ENCODE assay signal across 8 mouse cellular contexts in the genomic region with DNA sequence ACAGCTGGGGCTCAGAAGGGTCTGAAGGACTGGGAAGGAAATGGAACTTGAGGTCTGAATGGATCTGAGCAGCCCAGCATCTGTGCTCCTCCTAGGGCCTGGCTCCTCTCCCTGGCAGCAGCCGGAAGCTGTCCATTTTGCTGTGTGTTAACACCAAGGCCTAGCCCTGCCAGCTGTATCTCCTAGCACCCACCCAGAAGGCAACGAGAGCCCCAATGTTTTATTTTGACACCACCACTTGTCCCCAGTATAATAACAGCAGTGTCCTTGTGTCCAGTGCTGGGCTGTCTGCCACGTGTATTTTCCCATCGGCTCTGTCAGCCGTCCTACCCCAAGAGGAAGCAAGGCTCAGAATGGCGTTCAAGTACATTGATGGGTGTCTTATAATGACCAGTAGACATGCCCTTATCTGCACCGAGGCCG. TPM values are rescaled to one million over a fixed set of nuclear protein-coding genes. Genes with fewer than 3 reads are reported as not detected.
DNase-seq lines count a peak whose midpoint lies in the region; ATAC-seq and TF ChIP-seq lines count a peak whose summit lies in the region.

No protein-coding gene starts in this region.

- H3K9ac ChIP-seq in heart, adult 2 months (ENCODE audit: low read depth, low read length) = no peak overlapping the region
- H3K9ac ChIP-seq in stomach, postnatal 0 days (ENCODE audit: low read length) = no peak overlapping the region

- intact Hi-C loops in heart, adult 2 months (cut with DNase I) = no loop called here
- intact Hi-C loops in left cerebral cortex, postnatal 10 days (cut with DNase I) = no loop called here

- peak; percentile 16; the same call in 1 of the 2 replicates for ATAC-seq in frontal cortex, adult (ENCODE audit: low TSS enrichment)
- no peak for ATAC-seq in stomach, postnatal 0 days (ENCODE audit: low FRiP score, low TSS enrichment)

- no peak for TF ChIP-seq POLR2A in heart, adult 2 months (IDR thresholded peaks at IDR 0.05; ENCODE audit: insufficient read depth, low read depth, low read length)

- peak overlapping the region; percentile 73 for H3K27ac ChIP-seq in heart, adult 2 months
- H3K27ac ChIP-seq in stomach, postnatal 0 days (replicated peaks) = peak overlapping the region; percentile 86

- no peaks in the 10 kb centered on the region for H3K9me3 ChIP-seq in stomach, postnatal 0 days (ENCODE audit: control insufficient read depth, low read length)

- TF ChIP-seq CTCF in heart, adult 2 months (IDR thresholded peaks at IDR 0.05) = no peak
- no peak for TF ChIP-seq CTCF in stomach, postnatal 0 days (IDR thresholded peaks at IDR 0.05; ENCODE audit: low read depth)

- peaks cover 9% of the 10 kb centered on the region for H3K4me1 ChIP-seq in heart, adult 2 months (ENCODE audit: control insufficient read depth, insufficient read depth, low read length)
- H3K4me1 ChIP-seq in stomach, postnatal 0 days (replicated peaks; ENCODE audit: control insufficient read depth, insufficient read depth) = peaks cover 19% of the 10 kb centered on the region

- no peak overlapping the region for H3K4me2 ChIP-seq in stomach, postnatal 0 days (replicated peaks; ENCODE audit: low read depth)

- TF ChIP-seq EP300 in heart, adult 2 months (IDR thresholded peaks at IDR 0.05; ENCODE audit: insufficient read depth, low read depth, low read length) = no peak
- no peak for TF ChIP-seq EP300 in stomach, postnatal 0 days (optimal IDR thresholded peaks at IDR 0.05)

- H3K27me3 ChIP-seq in heart, adult 2 months (ENCODE audit: control insufficient read depth, insufficient read depth, low read length) = no peaks in the 10 kb centered on the region
- H3K27me3 ChIP-seq in stomach, postnatal 0 days (ENCODE audit: control insufficient read depth, insufficient read depth, low read length) = no peaks in the 10 kb centered on the region

- WGBS in heart, adult 2 months = 36% methylated on average over 8 of the region's 8 CpGs
- 55% methylated on average over 8 of the region's 8 CpGs for WGBS in stomach, postnatal 0 days

- no peaks in the 10 kb centered on the region for H3K79me2 ChIP-seq in heart, adult 2 months (replicated peaks; ENCODE audit: control insufficient read depth, insufficient read depth, low read length)

- no peak overlapping the region for H3K4me3 ChIP-seq in heart, adult 2 months
- H3K4me3 ChIP-seq in stomach, postnatal 0 days (ENCODE audit: low read depth, low read length) = no peak overlapping the region

- no peaks in the 10 kb centered on the region for H3K36me3 ChIP-seq in heart, adult 2 months (ENCODE audit: control insufficient read depth, insufficient read depth, low read length)
- H3K36me3 ChIP-seq in stomach, postnatal 0 days (ENCODE audit: control insufficient read depth, insufficient read depth, low read length) = no peaks in the 10 kb centered on the region

- no peak for DNase-seq in frontal cortex, postnatal 14 days (ENCODE audit: low spot score in 2 of 2)
- peak; percentile 87 for DNase-seq in brain, adult 2 months (ENCODE audit: low read depth, low spot score)
- peak; percentile 30 to 47 for DNase-seq in heart, adult 2 months
- DNase-seq in left cerebral cortex, postnatal 10 days (ENCODE audit: extremely low spot score in 1 of 2, low spot score in 2 of 2) = peak; percentile 61 to 69
- DNase-seq in stomach, postnatal 0 days (ENCODE audit: low spot score) = no peak
- DNase-seq in c-Kit-positive CD71-positive TER-119-positive erythroid progenitor cells, embryonic 14.5 days (ENCODE audit: low spot score) = no peak
- DNase-seq in adipocyte (ENCODE audit: low spot score) = no peak

RNA-seq across cellular contexts. Expression of a gene that starts 17.4 kb away (rescaled TPM):
- 10 to 100 TPM; 11.8 to 14.1 TPM for total RNA-seq in heart, adult 2 months (2021)
- polyA plus RNA-seq in heart, adult 2 months (2012; rRNA removed) = 5.9 and 8.3 TPM in 2 replicates
- 100 to 1,000 TPM; 151 to 156 TPM for total RNA-seq in left cerebral cortex, postnatal 10 days (2021)
- 9.8 and 10.1 TPM in 2 replicates for polyA plus RNA-seq in stomach, postnatal 0 days (2015; fragmentation: Nextera tagmentation; extraction: Ambion mirVana)

RNA-seq across cellular contexts. Expression of a gene that starts 51.2 kb away (rescaled TPM):
- 1 to 10 TPM; 7.2 to 8.3 TPM for total RNA-seq in heart, adult 2 months (2021)
- polyA plus RNA-seq in heart, adult 2 months (2012; rRNA removed) = 22.8 and 24.3 TPM in 2 replicates
- total RNA-seq in left cerebral cortex, postnatal 10 days (2021) = under 1 TPM; 0.22 to 0.39 TPM
- polyA plus RNA-seq in stomach, postnatal 0 days (2015; fragmentation: Nextera tagmentation; extraction: Ambion mirVana) = 2.6 and 3.4 TPM in 2 replicates

Comparison
In these comparisons a context has a peak if more than half of its experiments do, and no peak if none do; other contexts are left out.
1. DNase-seq: peak in brain, adult 2 months (single experiment), heart, adult 2 months (2 of 2) and left cerebral cortex, postnatal 10 days (2 of 2); none in frontal cortex, postnatal 14 days (0 of 2), stomach, postnatal 0 days (single experiment), c-Kit-positive CD71-positive TER-119-positive erythroid progenitor cells, embryonic 14.5 days (single experiment) and adipocyte (single experiment).
2. RNA of a gene that starts 17.4 kb away (total RNA-seq): 151 to 156 TPM in left cerebral cortex, postnatal 10 days; 11.8 to 14.1 TPM in heart, adult 2 months; every median in the first group is over 10 times any median in the second.
3. RNA of a gene that starts 51.2 kb away (total RNA-seq): 7.2 to 8.3 TPM in heart, adult 2 months; 0.22 to 0.39 TPM in left cerebral cortex, postnatal 10 days; every median in the first group is over 4 times any median in the second.